Mouse (Mus musculus) right cerebral cortex, postnatal 36 days (tissue): ENCODE measurements around the gene Lpcat4.
"Not testable (repeated sequence)": the region's sequence is repeated elsewhere in the genome, so short reads cannot be mapped to it uniquely, and the experiment has no call there.

Experiments used
- DNase-seq, 2 experiments: peaks; one replicate each; pipeline ENCODE4 v3.0.0; 2022; ENCODE audit warnings: low spot score in 2 of 2, mixed read lengths in 1 of 2

Lpcat4 gene

DNA sequence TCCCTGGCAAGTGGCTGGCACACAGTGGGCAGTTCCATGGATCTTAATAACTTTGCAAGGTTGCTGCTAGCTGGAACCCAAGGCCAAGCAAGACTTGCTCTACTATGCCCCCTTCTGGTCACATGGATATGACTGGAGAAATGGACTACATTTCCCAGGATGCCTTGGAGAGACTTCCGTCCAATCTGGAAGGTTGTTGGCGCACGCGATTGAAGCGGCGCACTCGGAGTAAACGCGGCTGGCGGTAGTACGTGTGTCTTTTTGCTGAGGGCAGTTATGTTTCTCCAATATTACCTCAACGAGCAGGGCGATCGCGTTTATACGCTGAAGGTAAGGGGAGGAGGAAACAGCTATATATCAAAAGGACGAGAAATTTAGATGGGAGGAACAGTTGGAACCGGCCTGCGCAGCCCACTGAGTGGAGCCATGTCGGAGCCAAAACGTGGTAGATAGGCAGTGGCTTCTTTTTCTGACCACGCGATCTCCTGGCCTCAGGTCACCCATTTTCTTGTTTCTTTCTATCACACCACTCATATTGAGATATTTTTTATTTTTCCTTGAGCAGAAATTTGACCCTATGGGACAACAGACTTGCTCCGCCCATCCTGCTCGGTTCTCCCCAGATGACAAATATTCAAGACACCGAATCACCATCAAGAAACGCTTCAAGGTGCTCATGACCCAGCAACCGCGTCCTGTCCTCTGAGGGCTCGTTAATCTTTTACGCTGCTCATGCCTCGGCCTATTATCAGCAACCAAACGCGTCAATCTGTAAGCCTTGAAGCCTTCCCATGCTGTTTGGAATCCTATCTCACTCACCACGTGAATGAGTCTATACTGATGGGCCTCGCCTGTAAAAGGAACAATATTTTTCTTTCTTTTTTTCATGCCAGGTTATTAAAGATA lies 22.7 kb downstream of the Lpcat4 start, which contains the start of gene Nop10:
TSS of gene Nop10 (plus strand) at position 179 of the 906 bp plus-strand sequence.
- peak; percentile 84 to 87 for DNase-seq

DNA sequence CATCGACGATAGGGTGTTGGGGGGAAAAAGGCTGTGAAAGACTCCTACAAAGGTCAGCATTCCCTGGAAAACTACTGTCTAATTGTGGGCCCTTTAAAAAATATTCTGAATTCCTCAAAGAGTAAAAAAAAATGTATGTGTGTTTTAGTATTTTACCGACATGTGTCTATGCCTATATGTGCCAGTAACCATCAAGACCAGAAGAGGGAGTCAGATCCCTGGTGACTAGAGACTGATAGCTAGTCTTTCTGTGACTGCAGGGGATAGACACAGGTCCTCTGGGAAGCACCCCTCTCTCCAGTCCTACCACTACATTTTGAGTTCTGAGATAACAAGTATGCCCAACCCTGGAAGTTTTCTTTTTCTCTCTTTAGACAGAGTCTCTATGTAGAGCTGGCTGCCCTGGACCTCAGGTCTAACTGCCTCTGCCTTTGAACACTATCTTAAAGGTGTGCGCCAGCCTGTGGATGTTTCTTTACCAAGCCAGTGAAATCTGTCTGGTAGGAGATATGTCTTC lies 23.6 kb downstream of the Lpcat4 start:
- no peak for DNase-seq

DNA sequence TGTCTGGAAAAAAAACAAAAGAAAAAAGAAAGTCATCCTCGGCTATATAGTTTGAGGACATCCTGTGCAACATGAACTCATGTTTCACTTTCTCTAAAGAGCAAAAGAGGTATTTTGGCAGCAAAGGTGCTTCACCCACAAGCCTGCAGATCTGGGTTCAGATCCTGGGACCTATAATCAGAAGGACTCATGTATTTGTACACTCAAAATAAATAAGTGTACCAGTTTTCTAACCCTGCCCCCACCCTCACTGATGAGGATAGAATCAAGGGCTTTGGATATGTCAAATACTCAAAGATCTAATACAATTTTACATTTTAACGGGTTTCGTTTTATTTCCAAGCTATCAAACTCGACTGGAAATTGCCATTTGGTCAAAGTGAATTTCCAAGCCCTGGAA lies 25.1 kb downstream of the Lpcat4 start:
- DNase-seq = no peak

DNA sequence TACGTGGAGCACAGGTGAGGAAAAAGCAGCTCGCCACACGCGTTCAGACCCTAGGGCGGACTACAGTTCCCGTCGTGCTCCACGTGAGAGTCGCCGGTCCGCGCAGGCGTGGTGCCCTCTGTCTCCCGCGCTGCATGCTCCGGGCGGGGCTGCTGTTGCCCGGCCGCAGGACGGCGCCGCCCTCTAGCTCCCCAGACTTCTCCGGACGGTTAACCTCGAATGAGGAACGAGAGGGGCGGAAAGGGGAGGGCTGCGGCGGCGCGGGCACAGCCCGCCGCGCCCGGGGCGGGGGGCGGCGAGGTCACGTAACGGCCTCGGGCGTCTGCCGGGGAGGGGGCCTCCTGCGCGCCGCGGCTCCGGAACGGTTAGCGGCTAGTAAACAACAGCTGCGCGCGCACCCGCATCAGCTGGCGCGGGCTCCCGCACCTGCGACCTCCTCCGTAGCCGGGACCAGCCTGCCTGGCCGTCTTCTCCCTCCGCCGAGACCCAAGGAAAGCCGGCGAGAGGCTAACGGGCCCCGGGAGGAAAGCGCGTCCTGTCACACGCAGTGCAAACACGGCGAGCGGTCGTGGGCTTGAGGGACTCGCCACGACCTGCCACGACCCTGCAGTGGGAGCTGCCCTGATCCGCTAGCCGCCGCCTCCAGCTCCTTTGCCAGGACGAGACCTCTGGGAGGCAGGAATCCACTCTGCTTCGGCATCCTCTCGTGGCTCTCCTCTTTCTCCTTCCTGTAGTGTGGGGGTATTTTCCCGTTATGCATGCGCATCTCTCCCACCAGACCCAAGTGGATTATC lies 26.4 kb downstream of the Lpcat4 start, which contains the start of gene Slc12a6:
TSS of gene Slc12a6 (plus strand) at position 378 of the 794 bp plus-strand sequence.
- DNase-seq = peak; percentile 89

DNA sequence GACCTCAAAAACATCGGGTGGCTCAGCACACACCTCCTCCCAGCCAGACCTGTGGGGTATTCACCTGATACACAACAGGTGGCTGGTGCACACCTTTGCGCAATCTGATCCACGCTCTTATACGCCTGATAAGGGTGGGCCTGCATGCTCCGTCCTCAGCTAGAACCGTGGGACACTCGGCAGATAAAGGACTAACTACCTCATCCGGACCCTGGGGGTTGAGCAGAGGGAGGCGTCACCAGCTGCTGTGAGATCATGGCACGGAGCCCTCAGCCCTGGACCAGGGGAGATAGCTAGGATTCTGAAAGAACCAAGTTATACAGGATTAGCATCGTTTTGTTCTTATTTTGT lies 26.9 kb downstream of the Lpcat4 start, which contains the start of gene Gm21985:
TSS of gene Gm21985 (plus strand) at position 73 of the 351 bp plus-strand sequence.
- DNase-seq = no peak

DNA sequence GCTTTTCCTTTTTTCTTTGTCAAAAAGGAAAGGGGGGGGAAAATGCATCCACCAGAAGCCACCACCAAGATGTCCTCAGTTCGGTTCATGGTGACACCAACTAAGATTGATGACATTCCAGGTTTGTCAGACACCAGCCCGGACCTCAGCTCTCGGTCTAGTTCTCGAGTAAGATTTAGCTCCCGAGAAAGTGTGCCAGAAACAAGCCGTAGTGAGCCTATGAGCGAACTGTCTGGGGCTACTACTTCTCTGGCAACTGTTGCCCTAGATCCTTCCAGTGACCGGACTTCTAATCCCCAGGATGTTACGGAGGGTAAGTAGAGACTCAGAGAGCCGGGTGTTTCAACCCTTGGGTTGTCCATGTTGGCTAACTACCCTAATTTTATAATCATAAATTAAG lies 27.5 kb downstream of the Lpcat4 start:
- DNase-seq = no peak

DNA sequence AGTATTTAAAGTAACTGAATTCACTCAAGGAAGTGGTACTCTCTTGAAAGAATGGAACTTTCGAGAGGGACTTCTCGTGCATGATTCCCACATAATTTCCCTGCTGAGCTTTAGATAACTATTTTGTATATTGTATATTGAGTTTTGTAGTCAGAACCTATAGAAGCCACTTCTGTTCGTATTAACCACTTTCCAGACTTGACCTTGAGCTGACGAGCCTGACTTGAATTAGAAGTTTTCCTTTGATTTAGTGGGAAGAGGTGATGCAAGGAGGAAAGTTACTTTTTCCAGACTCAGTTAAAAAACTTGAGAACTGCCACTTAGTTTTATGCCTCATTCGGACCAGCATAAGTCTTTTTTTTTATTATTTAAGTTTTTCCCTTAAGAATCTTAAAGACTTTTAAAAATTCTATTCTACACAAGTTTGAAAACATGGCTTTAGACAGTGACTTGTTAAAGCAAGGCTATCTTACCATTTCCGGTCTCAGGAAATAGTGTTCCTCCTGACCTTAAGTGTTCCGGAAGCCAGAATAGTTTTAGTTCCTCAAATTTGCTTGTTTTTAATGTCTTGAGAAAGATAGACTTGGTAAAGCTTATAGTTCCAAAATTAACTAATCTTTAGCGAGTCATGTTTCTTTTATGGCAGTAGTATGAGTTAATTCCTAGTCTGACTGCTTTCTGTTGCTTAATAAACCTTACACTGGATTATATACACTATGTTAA lies 28.4 kb downstream of the Lpcat4 start:
- no peak for DNase-seq

DNA sequence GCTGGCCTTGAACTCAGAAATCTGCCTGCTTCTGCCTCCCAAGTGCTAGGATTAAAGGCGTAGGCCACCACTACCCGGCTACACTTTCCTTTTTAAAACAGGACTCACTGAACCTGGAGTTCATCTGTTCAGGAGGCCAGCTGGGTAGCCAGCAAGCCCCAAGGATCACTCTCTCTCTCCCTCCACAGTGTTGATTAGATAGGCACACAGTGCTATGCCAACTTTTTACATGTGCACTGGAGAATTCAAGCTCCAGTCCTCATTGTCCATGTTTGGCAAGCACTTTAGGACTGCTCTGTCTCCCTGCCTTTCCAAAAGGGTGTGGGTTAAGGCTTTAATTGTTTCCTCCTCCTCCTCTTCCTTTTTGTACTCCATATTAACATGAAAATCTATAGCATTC lies 30.7 kb downstream of the Lpcat4 start:
- no peak for DNase-seq

GRCm38 (mm10) chr2:112272909-112273308 lies 33.6 kb downstream of the Lpcat4 start:
- DNase-seq = no peak

DNA sequence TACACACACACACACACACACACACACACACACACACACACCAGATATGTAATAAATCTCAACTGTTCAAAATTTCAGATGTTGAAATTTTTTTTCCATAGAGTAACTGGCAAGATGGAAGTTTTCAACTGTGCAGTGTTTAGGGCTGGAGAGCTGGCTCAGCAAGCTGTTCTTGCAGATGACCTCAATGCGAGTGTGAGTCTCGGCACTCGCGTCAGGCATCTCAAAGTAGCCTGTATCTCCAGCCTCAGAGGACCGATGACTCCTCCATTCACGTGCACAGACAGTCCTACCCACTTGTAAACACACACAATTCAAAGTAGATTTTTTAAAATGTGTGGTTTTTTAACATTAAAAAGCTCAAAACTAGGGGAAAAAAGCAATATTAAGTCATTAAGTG lies 34.2 kb downstream of the Lpcat4 start:
- no peak for DNase-seq

GRCm38 (mm10) chr2:112276870-112277269 lies 37.6 kb downstream of the Lpcat4 start:
- no peak for DNase-seq

- no peak for DNase-seq
Observed at GRCm38 (mm10) chr2:112282846-112283245, 43.6 kb downstream of the Lpcat4 start.

GRCm38 (mm10) chr2:112284363-112285030 lies 45.2 kb downstream of the Lpcat4 start:
- no peak for DNase-seq

GRCm38 (mm10) chr2:112285031-112285390 lies 45.7 kb downstream of the Lpcat4 start:
- DNase-seq = no peak

- DNase-seq = not testable (repeated sequence)
Observed at GRCm38 (mm10) chr2:112286062-112286461, 46.8 kb downstream of the Lpcat4 start.

GRCm38 (mm10) chr2:112287059-112287458 lies 47.8 kb downstream of the Lpcat4 start:
- DNase-seq = no peak

DNA sequence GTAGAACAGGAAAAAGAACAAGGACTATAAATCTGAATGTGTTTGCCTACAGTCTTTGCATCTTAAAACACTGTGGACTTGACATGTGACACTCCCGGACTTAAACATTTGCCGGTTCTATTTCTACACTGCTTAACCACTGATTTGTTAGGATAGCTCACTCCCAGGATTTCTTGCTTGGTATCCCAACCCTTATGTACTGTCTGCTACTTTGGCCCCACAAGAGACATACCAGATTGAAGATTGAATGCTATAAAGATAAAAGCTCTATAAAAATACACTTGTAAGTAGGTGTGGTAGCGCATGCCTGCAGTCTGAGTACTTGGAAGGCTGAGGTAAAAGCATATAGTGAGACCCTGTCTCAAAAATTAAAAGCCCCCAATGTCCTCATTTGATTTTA lies 50.2 kb downstream of the Lpcat4 start:
- no peak for DNase-seq

- DNase-seq = no peak
Observed at GRCm38 (mm10) chr2:112292823-112293222, 53.6 kb downstream of the Lpcat4 start.

- DNase-seq = no peak
Observed at GRCm38 (mm10) chr2:112296211-112296610, 56.9 kb downstream of the Lpcat4 start.
